Comparison of ENCODE assay signal across 25 mouse cellular contexts in the genomic region with DNA sequence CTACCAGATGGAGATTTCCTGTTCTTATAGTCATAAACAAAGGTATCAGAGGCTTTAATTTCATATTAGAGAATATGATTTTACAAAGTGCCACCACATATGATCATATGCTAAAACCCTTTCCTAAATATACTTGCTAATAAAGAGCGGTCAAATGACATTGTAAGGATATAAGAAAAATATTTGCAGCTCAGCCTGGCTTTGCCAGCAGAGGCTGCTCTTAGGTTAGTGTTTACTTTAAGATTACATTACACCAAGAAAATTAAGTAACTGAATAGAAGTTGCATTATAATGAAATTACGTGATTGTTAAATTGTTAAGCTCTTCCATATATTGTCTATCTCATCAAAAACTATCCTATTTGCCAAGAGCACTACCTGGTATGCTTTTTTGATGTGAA.
"Had no signal": no experiment of that assay in that cellular context is flagged by ENCODE, and none has a peak within 500 bp of the region (broad histone marks: within the 10 kb centered on the region; RNA-seq: fewer than 3 reads in every experiment).

No protein-coding gene starts in this region.

- H3K9me3 ChIP-seq: heart, embryonic 13.5 days; heart, embryonic 15.5 days; hindbrain, embryonic 12.5 days; kidney, embryonic 15.5 days; limb, embryonic 13.5 days; limb, embryonic 15.5 days had no signal

- H3K9ac ChIP-seq: forebrain, postnatal 0 days; heart, embryonic 13.5 days; heart, embryonic 15.5 days; hindbrain, embryonic 12.5 days; hindbrain, embryonic 14.5 days; kidney, embryonic 15.5 days; limb, embryonic 13.5 days; limb, embryonic 15.5 days had no signal

- H3K4me1 ChIP-seq: heart, embryonic 13.5 days; heart, embryonic 15.5 days; hindbrain, embryonic 12.5 days; kidney, embryonic 15.5 days; limb, embryonic 13.5 days; limb, embryonic 15.5 days had no signal

- DNase-seq: forebrain, postnatal 0 days; gastrocnemius, postnatal 14 days; gastrocnemius, postnatal 36 days; heart, adult 2 months; heart, postnatal 14 days; heart, postnatal 36 days; kidney, adult 11 months; kidney, adult 2 months; kidney, adult 9 months; kidney, postnatal 14 days; kidney, postnatal 36 days; layer of hippocampus, adult 9-11 months; layer of hippocampus, postnatal 36 days; left cerebral cortex, postnatal 4 days had no signal

- H3K36me3 ChIP-seq: heart, embryonic 13.5 days; heart, embryonic 15.5 days; hindbrain, embryonic 12.5 days; kidney, embryonic 15.5 days; limb, embryonic 13.5 days; limb, embryonic 15.5 days had no signal

- H3K4me3 ChIP-seq: heart, adult 2 months; heart, embryonic 13.5 days; heart, embryonic 15.5 days; hindbrain, embryonic 12.5 days; kidney, embryonic 15.5 days; limb, embryonic 13.5 days; limb, embryonic 15.5 days had no signal

- H3K27me3 ChIP-seq: heart, embryonic 13.5 days; heart, embryonic 15.5 days; hindbrain, embryonic 12.5 days; kidney, embryonic 15.5 days; limb, embryonic 13.5 days; limb, embryonic 15.5 days had no signal

- H3K27ac ChIP-seq: heart, adult 2 months; heart, embryonic 13.5 days; heart, embryonic 15.5 days; hindbrain, embryonic 12.5 days; hindbrain, embryonic 14.5 days; kidney, embryonic 15.5 days; kidney, postnatal 0 days; limb, embryonic 13.5 days; limb, embryonic 15.5 days had no signal

- ATAC-seq: forebrain, postnatal 0 days; hindbrain, embryonic 16.5 days; intestine, embryonic 16.5 days had no signal

- H3K4me2 ChIP-seq: heart, embryonic 11.5 days; heart, embryonic 13.5 days; heart, embryonic 15.5 days; hindbrain, embryonic 12.5 days; hindbrain, embryonic 14.5 days; kidney, embryonic 15.5 days; limb, embryonic 13.5 days; limb, embryonic 15.5 days had no signal
